Mouse (Mus musculus) heart, embryonic 14.5 days (tissue): ENCODE measurements around the gene Gm17268. TPM values are rescaled to one million over a fixed set of nuclear protein-coding genes. Genes with fewer than 3 reads are reported as not detected.

ENCODE experiments used
- ATAC-seq: fragments of 200-750 bp; cut with Nextera tagmentation; 2 replicates; pipeline ENCODE4 v1.8.0; 2017; ENCODE audit warnings: low read depth, moderate TSS enrichment; ENCODE audit not compliant: insufficient number of reproducible peaks, insufficient read depth, low FRiP score
- H3K27ac ChIP-seq, 2 experiments: fragments of 200-500 bp in 1 of 2; fragments of 300-500 bp in 1 of 2; sonication (generic) in 1 of 2; replicated peaks in 1 of 2; 2 replicates each; pipeline ENCODE4 v1.5.1; 2012 to 2014; ENCODE audit warnings: low read depth in 2 of 2, low read length in 2 of 2, control low read depth in 1 of 2, mild to moderate bottlenecking in 1 of 2, mixed read lengths in 1 of 2; ENCODE audit not compliant: control insufficient read depth in 1 of 2, insufficient read depth in 1 of 2
- H3K27me3 ChIP-seq: fragments of 300-500 bp; sonication (generic); 2 replicates; pipeline ENCODE4 v1.6.1; 2014; ENCODE audit warnings: mild to moderate bottlenecking, low read length, control low read depth; ENCODE audit not compliant: control insufficient read depth, insufficient read depth
- H3K36me3 ChIP-seq: fragments of 300-500 bp; sonication (generic); 2 replicates; pipeline ENCODE4 v1.6.1; 2014; ENCODE audit warnings: mild to moderate bottlenecking, control low read depth, low read length, mixed read lengths; ENCODE audit not compliant: control insufficient read depth, insufficient read depth
- H3K4me1 ChIP-seq, 2 experiments: fragments of 200-500 bp in 1 of 2; fragments of 300-500 bp in 1 of 2; sonication (generic) in 1 of 2; 2 replicates each; pipeline ENCODE4 v1.6.1; 2012 to 2014; ENCODE audit warnings: low read length in 2 of 2, control low read depth in 1 of 2, mixed read lengths in 1 of 2; ENCODE audit not compliant: control insufficient read depth in 2 of 2, insufficient read depth in 2 of 2
- H3K4me2 ChIP-seq: fragments of 300-500 bp; sonication (generic); 2 replicates; pipeline ENCODE4 v1.6.1; 2014; ENCODE audit warnings: mild to moderate bottlenecking, low read length
- H3K4me3 ChIP-seq, 2 experiments: fragments of 200-500 bp in 1 of 2; fragments of 300-500 bp in 1 of 2; sonication (generic) in 1 of 2; 2 replicates each; pipeline ENCODE4 v1.5.1; 2012 to 2014; ENCODE audit warnings: low read length in 2 of 2, mild to moderate bottlenecking in 2 of 2, control low read depth in 1 of 2, low read depth in 1 of 2, moderate library complexity in 1 of 2; ENCODE audit not compliant: control insufficient read depth in 1 of 2, insufficient read depth in 1 of 2
- H3K9ac ChIP-seq: fragments of 300-500 bp; sonication (generic); 2 replicates; pipeline ENCODE4 v1.6.1; 2014; ENCODE audit warnings: mild to moderate bottlenecking, low read length
- H3K9me3 ChIP-seq: fragments of 300-500 bp; sonication (generic); 2 replicates; pipeline ENCODE4 v1.6.1; 2016; ENCODE audit warnings: low read length, control low read depth; ENCODE audit not compliant: control insufficient read depth
- WGBS: fragments of 180-500 bp; shearing (Covaris S2); extraction: QIAGEN DNeasy Blood & Tissue Kit; methylation state at CpG from one replicate; pipeline ENCODE4 v1.1.7; 2014; 5-methylcytosine and 5-hydroxymethylcytosine counted together
- polyA plus RNA-seq: library from polyadenylated mRNA; unstranded; fragments of >200 nt; fragmentation: Nextera tagmentation; extraction: Ambion mirVana; gene quantifications from 2 replicates; pipeline ENCODE4 v1.2.1, GENCODE M21; 2014

Gm17268 gene
- polyA plus RNA-seq, 1 experiment from 2014 or later, result not detected

DNA sequence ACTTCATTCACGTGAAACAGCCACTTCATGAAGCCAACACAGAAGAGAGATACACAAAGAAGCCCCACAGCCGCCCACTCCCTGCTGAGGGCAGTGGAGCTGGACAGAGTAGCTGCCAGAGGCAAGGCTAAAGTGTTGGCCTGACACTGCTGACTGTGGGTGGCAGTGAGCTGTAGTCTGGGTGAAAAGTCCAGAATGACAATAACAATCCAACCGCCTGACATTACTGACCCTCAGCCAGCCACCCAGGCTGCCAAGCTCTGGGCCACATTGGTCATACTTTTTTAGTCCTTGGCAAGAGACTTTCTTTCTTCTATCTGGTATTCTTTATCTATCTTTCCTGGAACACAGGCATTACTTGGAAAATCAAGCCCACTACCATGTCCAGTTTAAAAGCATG is 32.7 kb upstream of the Gm17268 start:
- 73% methylated on average over 3 of the region's 3 CpGs for WGBS
- Histone ChIP-seq H3K4me1 (no peaks in the 10 kb centered on the region), H3K27me3 (no peaks in the 10 kb centered on the region)

DNA sequence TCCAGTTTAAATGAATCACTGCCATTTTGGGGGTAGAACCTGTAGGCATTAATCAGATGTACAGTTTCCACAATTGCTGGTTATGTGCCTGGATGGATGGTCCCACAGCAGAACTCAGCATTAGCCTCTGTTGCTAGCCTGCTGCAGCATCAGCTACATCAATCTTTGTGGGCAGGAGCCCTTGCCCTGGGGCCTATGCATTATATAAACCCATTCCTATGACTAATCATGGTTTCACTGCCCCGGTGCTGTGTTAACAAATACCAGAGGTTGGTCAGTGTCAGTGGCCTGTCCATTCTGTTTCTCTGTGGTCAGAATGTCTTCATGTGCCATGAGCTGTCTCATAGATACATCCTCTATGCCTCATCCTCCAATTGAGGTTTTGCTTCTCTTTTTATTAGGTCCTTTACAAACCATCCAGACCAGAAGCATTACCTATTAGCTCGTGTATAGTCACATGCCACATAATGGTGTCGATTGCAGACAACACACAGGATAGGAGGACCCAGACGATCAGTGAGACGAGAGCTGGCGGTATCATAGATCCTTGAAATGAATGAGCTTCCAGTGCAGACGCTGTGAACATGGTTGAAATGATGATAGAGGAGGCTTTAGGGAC is 28.7 kb upstream of the Gm17268 start:
- H3K4me3 ChIP-seq, result no peak overlapping the region
- no peak for ATAC-seq
- no peaks in the 10 kb centered on the region for H3K9me3 ChIP-seq
- H3K27me3 ChIP-seq, result no peaks in the 10 kb centered on the region
- H3K27ac ChIP-seq, result no peak overlapping the region
- no peaks in the 10 kb centered on the region for H3K4me1 ChIP-seq
- H3K4me2 ChIP-seq, result no peak overlapping the region
- H3K36me3 ChIP-seq, result no peaks in the 10 kb centered on the region
- no peak overlapping the region for H3K9ac ChIP-seq
- 70% methylated on average over 7 of the region's 7 CpGs for WGBS

More for the DNA sequence above, 32.7 kb upstream of the Gm17268 start:
- H3K9me3 ChIP-seq, result 0 out of 2 replicates have a peak, but pooled peaks cover 2% of the 10 kb centered on the region
- H3K4me3 ChIP-seq, result no peak overlapping the region
- no peak overlapping the region for H3K9ac ChIP-seq
- H3K36me3 ChIP-seq, result no peaks in the 10 kb centered on the region
- no peak for ATAC-seq
- H3K27ac ChIP-seq, result no peak overlapping the region
- H3K4me2 ChIP-seq, result no peak overlapping the region

GRCm38 (mm10) chr11:82063454-82063853 is 25.1 kb upstream of the Gm17268 start:
- no peaks in the 10 kb centered on the region for H3K36me3 ChIP-seq
- 68% methylated on average over 2 of the region's 2 CpGs for WGBS
- H3K9me3 ChIP-seq, result no peaks in the 10 kb centered on the region
- no peak overlapping the region for H3K27ac ChIP-seq
- no peak for ATAC-seq
- H3K9ac ChIP-seq, result no peak overlapping the region
- H3K4me1 ChIP-seq, result no peaks in the 10 kb centered on the region
- no peaks in the 10 kb centered on the region for H3K27me3 ChIP-seq
- H3K4me2 ChIP-seq, result no peak overlapping the region
- H3K4me3 ChIP-seq, result no peak overlapping the region

DNA sequence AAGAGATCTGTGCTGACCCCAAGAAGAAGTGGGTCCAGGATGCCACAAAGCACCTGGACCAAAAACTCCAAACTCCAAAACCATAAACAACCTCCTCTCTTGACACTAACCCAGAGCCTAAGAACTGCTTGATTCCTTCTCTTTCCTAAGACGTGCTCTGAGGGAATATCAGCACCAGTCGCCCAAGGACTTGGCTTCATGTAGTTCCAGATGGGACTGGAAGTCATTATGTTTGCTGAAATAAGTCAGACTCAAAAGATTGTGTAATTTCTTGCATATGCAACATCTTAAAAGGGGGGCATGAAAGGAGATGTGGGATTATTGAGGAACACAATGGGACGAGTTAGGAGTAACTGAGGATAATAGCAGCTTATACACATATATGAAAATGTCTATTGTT is 23.9 kb upstream of the Gm17268 start:
- no peak overlapping the region for H3K9ac ChIP-seq
- no peaks in the 10 kb centered on the region for H3K27me3 ChIP-seq
- H3K9me3 ChIP-seq, result no peaks in the 10 kb centered on the region
- no peaks in the 10 kb centered on the region for H3K36me3 ChIP-seq
- no peaks in the 10 kb centered on the region for H3K4me1 ChIP-seq
- H3K27ac ChIP-seq, result no peak overlapping the region
- H3K4me2 ChIP-seq, result no peak overlapping the region
- H3K4me3 ChIP-seq, result no peak overlapping the region
- ATAC-seq, result no peak
- WGBS, result 62% methylated on average over 3 of the region's 3 CpGs

DNA sequence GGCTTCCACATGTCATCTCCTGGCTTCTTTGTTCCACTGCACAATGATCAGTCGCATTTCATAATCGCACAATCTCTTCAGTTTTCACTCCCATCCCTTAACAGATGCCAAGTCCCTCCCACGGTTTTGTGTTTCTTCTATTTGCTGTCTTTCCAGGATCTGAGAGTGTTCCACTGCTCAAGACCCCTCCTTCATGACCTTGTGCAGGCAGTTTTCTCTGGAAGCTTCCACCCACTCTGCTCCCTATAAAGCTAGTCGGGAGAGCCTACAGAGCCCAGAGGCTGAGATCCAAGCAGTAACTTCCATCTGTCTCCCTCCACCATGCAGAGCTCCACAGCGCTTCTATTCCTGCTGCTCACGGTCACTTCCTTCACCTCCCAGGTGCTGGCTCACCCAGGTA is 19.3 kb upstream of the Gm17268 start, which contains the start of gene Ccl11:
TSS of gene Ccl11 (plus strand) at position 178 of the 400 bp plus-strand sequence.
- Histone ChIP-seq H3K4me2 (no peak within 1 kb of the TSS), H3K4me1 (no peaks in the 10 kb centered on the region), H3K36me3 (no peaks in the 10 kb centered on the region), H3K27ac (no peak within 1 kb of the TSS), H3K27me3 (no peaks in the 10 kb centered on the region; the same call in 1 of the 2 replicates), H3K9me3 (no peaks in the 10 kb centered on the region), H3K9ac (no peak within 1 kb of the TSS), H3K4me3 (no peak within 1 kb of the TSS)
- no peak for ATAC-seq
- WGBS, result 72% methylated on average over 6 of the region's 6 CpGs

GRCm38 (mm10) chr11:82053849-82054248 is 15.5 kb upstream of the Gm17268 start:
- no peaks in the 10 kb centered on the region for H3K9me3 ChIP-seq
- no peak overlapping the region for H3K4me3 ChIP-seq
- H3K36me3 ChIP-seq, result no peaks in the 10 kb centered on the region
- H3K9ac ChIP-seq, result no peak overlapping the region
- H3K4me2 ChIP-seq, result no peak overlapping the region
- WGBS, result 72% methylated on average over 7 of the region's 7 CpGs
- ATAC-seq, result no peak
- H3K27me3 ChIP-seq, result no peaks in the 10 kb centered on the region; the same call in 1 of the 2 replicates
- H3K4me1 ChIP-seq, result no peaks in the 10 kb centered on the region
- no peak overlapping the region for H3K27ac ChIP-seq

GRCm38 (mm10) chr11:82047746-82048415 is 9.5 kb upstream of the Gm17268 start:
- ATAC-seq, result no peak
- Histone ChIP-seq H3K27ac (no peak overlapping the region), H3K4me1 (peaks cover 0 to 2% of the 10 kb centered on the region in 2 experiments; a peak in 1 of 4 replicates), H3K4me2 (no peak overlapping the region), H3K27me3 (no peaks in the 10 kb centered on the region), H3K9me3 (no peaks in the 10 kb centered on the region), H3K9ac (no peak overlapping the region), H3K4me3 (no peak overlapping the region), H3K36me3 (no peaks in the 10 kb centered on the region)
- WGBS, result 39% methylated on average over 6 of the region's 6 CpGs
